Mouse (Mus musculus) heart, postnatal 25 days (tissue): ENCODE results near the gene Mgll. TPM values are rescaled to one million over a fixed set of nuclear protein-coding genes. Genes with fewer than 3 reads are reported as not detected.
A peak's percentile ranks its signal among the peaks of the same experiment; 100 is the strongest.

ENCODE experiments used
- DNase-seq: peaks from one replicate; pipeline ENCODE4 v3.0.0; 2022; ENCODE audit warnings: low spot score
- intact Hi-C: fragments of 180-260 bp; cut with DNase I; formaldehyde crosslinking; loops from one replicate; pipeline ENCODE4 v1.15.1; 2025
- total RNA-seq, 2 experiments: library from RNA; stranded (reverse); gene quantifications; 2 replicates each; pipeline ENCODE4 v1.2.3; 2021

Gene Mgll
- total RNA-seq = 100 to 1,000 TPM; 115 to 127 TPM

DNA sequence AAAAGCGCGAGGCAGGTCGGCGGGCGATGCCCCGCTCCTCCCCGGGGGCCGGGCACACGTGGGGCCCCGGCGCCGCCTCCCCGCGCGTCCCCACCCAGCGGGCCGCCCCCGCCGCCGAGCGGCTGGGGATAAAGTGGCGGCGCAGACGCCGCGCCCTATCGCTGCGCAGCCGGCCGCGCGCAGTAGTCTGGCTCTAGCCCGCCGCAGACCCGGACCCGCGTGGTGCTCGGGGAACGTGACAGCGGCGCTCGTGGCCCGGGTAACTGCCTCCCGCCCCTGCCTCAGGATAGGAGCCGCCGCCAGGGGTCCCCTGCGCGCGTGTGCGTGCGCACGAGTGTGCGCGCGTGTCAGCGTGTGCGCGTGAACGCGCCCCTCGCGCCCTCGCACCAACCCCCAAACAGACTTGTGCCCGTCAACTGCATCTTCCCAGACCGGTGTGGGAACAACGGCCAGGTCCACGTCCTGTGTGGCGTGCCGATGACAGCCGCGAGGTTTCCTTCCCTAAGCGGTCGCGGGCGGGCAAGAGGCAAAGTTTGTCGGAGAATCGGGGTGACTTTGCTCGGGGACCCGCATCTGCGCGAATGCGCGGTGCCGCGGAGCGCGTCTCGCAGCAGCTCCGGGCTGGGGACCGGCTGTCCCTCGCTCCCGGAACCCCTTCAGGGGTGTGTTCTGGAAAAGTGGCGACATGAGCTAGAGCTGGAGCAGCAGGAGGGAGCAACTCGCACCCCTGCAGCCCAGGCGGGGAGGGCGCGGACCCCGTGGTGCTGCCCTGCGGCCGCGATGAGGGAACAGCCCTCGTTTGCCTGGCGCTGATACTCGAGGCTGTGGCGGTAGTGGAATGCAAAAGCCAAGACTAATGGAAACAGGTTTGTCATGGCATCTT is at the start of gene Mgll:
Mgll (plus strand) TSS at position 100 of the 883 bp plus-strand sequence.
- DNase-seq = peak; percentile 73
- intact Hi-C loops = loop anchor here (5.0 kb wide), 2 partner anchors 98 to 132 kb away; no protein-coding TSS in a partner anchor

DNA sequence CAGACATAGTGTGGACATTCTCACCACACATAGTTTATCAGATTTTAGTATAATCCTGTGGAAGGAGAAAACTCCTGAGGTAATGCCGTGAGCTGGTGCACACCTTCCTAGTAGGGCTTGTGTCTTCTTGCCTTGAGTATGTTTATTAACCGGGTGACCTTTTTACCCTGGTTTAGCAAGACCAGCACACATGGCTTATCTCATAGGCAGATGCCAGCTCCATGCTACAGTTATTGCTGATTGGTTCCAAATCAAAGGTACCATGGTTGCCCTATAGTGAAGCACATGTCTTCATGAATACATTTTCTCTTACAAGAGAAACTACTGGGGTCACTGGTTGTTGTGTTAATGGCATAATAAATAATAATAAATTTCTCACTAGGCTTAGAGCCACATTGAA is 48.4 kb upstream of the Mgll start:
- intact Hi-C loops = no loop called here
- no peak for DNase-seq

DNA sequence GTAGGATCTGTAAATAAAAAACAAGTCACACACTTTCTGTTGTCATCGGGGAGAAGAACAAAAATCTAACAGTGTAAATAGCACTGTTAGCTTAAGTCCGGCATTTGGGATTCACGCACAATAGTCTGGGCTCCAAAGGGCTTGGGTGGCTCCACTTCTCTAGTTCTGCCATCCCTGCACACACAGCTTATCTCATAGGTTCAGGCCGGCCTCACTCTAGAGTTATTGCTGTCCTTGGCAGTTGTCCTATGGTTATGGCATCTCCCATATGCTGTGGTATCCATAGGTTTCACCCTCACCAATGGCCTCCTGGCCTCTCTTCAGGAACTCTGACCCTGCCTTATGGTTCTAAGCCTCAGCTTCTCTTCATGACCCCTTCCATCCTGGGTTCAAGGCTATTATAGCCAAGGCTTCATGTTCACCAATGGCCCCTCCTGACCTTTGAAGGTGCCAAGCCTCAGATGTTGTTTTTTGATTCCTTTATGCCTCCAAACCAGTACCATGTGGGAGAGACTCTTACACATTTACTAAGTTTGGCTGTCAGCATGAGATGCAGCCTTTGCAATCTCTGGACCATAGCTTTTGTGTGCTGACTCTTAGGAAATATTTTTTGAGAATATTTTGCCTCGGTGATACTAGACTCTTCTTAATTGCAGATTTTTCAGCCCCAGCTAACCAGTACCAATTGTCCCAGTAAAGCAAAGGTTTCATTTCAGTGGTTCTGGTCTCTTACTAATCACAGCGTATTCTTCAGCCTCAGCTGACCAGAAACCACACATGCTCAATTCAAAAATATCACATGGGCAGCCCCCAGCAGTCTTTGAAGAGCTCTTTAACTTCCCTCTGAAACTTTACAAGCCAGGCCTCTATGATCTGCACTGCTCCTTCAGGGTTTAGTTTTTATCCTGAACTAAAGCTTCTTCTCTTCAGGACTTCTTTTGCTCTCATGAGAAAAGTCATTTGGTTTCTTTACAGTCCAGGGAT is 47.2 kb upstream of the Mgll start:
- intact Hi-C loops = no loop called here
- no peak for DNase-seq

DNA sequence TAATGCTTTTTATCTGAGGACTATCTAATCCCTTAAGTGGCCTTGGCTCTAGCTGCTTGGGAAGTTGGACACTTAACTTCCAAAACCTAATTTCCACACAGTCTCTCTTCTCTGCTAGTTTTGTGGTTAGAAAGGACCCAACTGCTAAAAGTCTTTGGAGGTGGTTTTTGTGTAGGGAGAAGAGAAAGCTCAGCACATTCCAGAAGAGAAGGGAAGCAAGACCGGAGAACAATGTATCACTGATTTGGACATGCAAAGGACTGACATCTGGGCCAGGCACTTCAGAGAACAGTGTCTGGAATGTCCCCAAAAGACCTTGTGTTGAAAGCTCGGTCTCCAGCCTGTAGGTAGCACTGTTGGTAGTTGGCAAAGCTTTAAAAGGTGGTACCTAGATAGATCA is 46.5 kb upstream of the Mgll start:
- intact Hi-C loops = no loop called here

DNA sequence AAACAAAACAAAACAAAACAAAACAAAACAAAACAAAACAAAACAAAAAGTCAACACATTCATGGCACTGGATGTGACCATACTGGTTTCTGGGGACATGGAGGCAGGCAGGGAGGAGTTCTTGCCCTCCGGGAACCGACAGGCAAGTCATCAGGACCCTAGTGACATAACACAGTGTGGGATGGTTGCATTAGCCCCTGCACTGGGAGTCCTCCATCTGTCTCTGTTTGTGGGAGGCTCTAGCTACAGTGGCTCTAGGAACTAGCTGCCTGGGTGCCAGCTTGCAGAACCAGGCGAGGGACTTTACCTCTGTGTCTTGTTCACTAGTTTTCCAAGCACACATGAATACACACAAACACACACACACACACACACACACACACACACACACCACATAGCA is 43.2 kb upstream of the Mgll start:
- intact Hi-C loops = no loop called here
- no peak for DNase-seq

More for the DNA sequence above, 46.5 kb upstream of the Mgll start:
- no peak for DNase-seq

DNA sequence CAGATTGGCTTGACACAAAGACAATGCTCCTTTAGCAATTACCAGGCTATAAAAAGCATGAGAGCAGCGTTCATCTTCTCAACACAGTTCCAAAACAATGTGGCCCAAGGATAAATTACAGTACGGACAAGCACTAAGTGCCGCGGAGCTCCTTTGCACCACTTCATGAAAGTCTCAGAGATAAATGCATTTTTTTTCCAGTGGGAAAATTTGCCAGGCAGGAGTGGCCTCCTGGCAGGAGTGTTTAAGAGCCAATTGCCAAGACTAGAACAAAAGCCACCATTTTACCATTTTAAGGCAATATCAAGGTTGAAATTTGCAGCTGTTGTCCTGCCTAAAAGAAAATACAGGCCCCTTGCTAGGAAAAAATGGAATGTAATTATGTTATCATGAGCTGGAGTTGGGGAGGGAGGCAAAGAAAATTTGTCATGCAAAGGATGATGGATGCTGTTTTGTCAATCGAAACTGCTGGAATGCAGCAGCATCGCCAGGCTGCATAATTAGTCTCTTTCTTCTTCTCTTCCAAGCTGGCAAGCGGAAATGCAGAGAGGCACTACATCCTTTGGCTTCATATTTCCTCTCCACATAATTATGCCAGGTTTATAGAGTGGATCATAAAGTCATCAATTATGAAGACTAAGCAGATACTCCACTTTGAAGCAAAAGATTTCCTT is 40.7 kb upstream of the Mgll start:
- no peak for DNase-seq
- intact Hi-C loops = no loop called here

DNA sequence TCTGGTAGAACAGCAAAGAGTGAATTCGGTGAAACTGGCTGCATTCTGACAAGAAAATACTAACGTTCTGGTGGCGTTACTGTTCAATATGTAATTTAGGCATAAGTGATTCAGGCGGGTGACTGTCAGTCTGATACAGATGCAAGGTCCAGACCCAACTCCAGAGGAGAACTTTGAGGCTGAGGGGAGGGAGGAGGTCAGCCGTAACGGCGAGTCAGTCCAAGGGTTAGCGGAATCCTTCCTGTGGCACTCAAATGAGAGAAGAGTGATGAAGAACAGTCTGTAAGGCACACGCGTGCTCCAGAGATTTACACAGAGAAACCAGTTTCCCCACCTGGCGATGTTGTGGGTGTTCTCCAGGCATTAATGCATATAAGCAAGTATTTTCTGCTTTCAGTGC is 36.0 kb upstream of the Mgll start:
- intact Hi-C loops = no loop called here
- DNase-seq = no peak

DNA sequence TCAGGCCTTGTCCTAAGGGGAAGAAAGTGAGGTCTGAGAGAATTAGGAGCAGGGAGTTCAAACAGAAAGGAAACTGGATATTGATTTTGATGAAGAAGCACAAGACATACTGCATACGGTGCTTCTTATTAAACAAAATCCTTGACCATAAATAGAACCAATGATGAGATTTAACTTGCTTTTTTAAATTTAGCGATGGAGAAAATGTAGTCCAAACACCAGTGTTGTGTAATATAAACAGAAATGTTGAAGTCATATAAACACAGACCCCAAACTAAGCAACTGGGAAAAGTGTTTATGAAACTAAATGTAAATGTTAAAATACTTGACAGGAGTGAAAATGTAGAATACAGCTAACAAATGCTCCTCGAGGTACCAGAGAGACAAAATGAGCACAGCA is 35.5 kb upstream of the Mgll start:
- intact Hi-C loops = no loop called here
- no peak for DNase-seq

DNA sequence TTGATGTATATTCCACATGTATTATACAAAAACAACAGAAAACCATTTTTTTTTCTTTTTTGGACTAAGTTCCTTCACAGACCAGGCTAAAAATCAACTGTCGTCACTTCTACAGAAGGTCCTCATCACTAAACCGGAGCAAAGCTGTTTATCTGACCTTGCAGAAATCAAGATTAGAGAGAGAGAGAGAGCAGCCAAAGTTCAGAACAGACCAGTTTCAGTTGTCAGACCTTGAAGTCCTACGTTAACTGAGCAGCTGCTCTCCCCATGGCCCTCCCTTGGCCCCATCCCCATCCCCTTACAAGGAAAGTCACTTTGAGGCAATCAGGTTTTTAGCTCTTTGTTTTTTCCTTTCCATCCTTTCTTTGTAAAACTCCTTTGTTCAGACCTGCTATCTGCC is 34.0 kb upstream of the Mgll start:
- DNase-seq = no peak
- intact Hi-C loops = no loop called here

DNA sequence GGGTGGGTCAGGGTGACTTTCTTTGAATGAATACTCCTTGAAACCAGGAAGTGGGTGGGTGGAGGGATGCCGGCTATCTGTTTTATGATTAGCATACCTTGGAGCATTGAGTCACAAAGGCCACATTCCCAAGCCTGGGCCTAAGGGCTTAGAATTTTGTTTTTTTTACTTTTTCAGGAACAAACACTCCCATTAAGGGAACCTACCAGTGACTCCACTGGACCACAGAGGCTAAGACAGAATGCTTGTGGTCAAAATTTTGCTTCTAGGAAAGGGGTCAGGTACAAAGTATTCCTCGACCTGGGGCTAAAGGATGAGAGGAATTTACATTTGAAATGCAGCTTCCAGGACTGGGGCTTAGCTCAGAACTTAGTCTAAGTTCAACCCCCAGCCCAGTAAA is 32.9 kb upstream of the Mgll start:
- intact Hi-C loops = no loop called here
- DNase-seq = no peak

DNA sequence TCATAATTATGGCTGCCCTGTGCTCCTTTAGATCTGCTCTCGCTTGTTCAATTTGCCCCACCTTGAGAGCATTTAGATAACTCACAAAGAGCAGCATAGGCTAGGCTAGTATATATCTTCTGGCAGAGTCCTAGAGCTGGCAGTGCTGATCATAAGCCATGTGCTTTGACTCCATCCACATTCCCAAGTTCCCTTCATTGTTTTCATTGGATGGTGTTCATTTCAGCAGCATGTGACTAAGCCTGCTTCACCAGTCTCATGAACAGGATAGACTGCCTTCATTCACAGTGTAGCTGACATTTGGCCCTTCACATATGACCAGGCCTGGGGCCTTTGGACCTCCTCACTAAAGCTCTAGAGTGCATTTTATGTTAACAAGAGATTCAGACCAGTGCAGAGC is 21.3 kb upstream of the Mgll start:
- intact Hi-C loops = no loop called here
- no peak for DNase-seq

DNA sequence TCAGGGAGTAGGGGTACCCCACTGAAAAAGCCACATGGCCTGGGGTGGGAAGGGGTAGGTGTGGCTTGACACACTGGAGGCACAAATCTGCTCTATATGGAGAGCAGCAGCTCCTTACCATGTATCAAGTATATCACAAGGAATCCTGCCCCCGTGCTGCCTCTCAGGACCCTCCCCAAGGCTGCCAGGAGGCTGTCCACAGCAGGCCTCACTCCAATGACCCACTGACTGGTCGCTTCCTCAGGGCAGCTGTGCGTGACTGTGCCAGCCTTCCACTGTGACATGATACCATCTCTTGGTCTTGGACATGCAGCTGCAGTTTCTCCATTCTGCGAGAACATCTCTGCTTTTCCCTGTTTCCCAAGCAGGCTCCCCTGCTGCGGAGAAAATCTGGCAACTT is 20.5 kb upstream of the Mgll start:
- intact Hi-C loops = no loop called here
- no peak for DNase-seq

DNA sequence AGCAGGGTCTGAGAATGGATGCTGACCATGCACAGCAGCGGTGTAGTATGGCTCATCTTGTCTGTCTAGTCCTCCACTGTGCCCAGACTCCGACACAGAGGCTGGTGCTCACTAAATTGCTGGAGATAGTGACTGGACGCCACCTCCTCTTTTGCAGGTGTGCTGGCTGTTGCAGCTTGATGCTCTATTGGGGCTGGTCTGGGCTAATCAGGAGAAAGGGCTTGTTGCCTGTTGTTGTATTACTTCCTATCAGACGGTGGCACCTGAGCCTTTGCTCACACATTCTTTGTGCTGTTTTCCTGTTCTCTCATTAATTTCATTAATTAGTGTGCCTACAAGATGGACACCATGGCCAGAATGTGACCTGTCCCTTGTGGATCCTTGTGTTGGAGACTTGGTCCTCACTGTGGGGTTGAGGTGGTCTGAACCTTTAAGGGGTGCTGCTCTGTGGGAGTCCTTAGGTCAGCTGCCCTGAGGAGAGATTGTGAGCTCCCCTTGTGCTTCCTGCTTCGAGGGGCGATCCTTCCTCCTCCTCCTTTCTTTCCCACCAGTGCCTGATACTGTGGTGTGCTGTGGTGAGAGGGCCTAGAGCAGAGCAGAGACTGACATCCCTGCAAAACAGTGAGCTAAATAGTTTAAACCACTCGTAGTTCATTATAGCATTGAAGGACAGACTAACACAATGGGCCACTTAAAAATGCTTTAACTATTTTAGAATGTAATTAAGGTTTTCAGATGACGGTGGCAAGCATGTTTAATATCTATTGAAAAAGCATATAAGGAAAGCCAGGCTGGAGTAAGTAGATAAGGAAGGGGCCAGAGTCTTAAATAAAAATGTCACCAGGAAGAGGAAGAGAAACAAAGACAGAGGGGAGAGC is 15.6 kb upstream of the Mgll start:
- DNase-seq = no peak
- intact Hi-C loops = no loop called here

DNA sequence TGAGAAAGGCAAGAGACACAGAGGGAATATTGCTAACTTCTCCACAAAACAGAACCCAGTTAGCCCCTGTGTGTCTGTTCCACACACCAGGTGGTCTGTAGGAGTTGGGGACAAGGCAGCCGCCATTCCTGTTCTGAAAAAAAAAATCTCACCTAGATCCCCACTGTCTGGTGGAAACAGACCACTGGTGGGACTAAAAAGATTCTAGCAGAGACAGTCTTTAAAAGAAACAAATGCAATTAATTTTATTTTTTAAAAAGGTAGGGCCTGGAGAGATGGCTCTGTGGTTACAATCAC is 15.0 kb upstream of the Mgll start:
- intact Hi-C loops = no loop called here
- DNase-seq = no peak

DNA sequence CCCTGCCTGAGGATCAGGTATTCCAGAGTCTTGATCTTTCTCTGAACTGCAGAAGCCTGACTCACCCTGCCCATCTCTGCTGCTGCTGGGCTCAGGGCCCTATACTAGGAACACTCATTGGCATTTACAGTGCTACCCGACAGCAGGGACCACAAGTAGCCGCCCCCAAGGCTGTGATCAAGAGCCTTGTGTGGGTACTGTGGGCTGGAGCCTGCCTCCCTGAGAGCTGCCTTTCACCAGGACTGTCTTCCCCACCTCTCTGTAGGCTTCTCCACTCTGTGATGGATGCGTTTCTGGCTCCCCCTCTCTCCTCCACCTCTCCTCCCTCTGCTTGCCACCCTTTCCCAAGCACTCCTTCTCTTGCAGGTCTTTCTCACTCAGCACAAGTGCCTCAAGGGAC is 12.9 kb upstream of the Mgll start:
- no peak for DNase-seq
- intact Hi-C loops = loop anchor here (5.0 to 10.0 kb wide), 2 partner anchors 67 to 119 kb away; no protein-coding TSS in a partner anchor

DNA sequence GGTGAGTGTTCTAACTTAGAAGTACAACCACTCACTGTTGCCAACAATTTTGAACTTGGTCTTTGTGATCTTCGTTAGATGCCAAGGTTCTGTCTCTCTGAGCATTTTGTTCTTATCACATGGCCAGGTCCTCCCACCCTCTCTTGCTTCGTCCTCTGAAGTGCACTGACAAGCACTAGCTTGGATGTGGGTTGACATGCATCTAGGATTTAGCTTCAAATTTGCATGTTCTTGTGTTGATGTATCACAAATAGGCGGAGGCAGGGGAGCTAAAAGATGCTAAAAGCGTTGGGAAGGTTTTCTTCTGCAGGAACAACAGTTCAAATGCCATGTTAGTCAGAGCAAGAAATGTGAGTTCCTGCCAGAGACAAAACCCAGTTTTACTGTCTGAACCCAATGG is 12.1 kb upstream of the Mgll start:
- no peak for DNase-seq
- intact Hi-C loops = loop anchor here (5.0 to 10.0 kb wide), 2 partner anchors 67 to 120 kb away; no protein-coding TSS in a partner anchor

DNA sequence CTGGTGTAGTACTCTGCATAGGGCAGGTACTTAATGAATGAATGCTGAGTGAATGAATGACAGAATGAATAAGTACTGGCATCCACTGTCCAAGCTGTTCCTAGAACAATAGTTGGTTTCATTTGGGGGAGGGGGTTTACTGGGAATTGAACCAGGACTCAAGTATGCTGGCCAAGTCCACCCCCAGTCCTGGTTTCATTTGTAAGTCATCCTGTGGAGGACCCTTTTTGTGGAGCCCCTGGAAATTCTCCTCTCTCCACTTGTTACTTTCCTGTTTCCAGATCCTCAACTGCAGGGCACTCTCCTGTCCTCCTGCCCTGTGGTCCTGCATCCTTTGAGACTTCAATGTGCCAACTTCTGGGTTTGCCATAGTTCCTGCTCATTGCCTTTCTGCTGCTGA is 10.9 kb upstream of the Mgll start:
- intact Hi-C loops = loop anchor here (5.0 to 10.0 kb wide), 2 partner anchors 69 to 121 kb away; no protein-coding TSS in a partner anchor
- DNase-seq = no peak

DNA sequence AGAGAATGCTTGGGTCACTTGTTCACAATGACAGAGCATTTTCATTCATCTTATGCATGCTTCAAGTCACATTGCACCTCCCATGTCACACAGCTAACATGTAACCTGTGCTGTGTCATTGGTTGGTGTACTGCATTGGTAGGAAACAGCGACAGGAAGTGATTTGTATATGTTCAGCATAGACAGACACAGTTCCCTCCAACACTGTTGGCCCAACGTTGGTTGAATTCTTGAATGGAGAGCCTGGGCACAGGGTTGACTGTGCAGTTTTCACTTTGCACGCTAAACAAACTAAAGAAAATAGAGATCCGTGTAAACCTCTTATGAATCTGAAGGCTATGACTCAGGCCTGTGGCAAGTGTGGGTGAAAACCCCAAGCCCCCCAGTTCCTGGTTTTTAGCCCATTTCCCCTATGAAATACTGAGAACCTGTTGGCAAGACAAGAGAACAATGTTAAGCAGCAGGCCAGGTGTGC is 10.0 kb upstream of the Mgll start:
- intact Hi-C loops = loop anchor here (5.0 to 10.0 kb wide), 2 partner anchors 69 to 122 kb away; no protein-coding TSS in a partner anchor
- no peak for DNase-seq

DNA sequence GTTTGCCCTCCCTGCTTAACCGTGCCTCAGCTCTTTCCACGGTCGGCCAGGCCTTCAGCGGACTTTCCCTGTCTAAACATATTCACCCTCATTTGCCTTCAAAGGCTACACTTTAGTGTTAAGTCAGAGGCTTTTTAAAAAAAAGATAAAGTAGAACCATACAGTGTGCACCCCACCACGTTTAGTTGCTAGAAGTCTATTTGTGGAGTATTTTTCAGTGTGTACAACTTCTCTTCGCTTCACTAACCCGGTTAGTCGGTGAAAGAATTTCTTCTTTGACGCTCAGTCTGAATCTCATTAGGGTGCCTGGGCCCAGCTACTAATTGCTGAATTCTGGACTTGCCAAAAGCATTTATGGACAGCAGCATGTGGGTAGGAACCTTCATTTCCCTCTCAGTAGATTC is 8.8 kb upstream of the Mgll start:
- intact Hi-C loops = loop anchor here (5.0 to 10.0 kb wide), 2 partner anchors 42 to 71 kb away; no protein-coding TSS in a partner anchor
- no peak for DNase-seq
